Mouse (Mus musculus) erythroblast, adult 5-6 weeks (primary cell): ENCODE results near the gene Trim14. TPM values are rescaled to one million over a fixed set of nuclear protein-coding genes. Genes with fewer than 3 reads are reported as not detected.

ENCODE experiments used
- ATAC-seq: replicated peaks from 2 replicates; pipeline ENCODE4 v1.8.0; 2016; ENCODE audit warnings: moderate number of reproducible peaks, mild to moderate bottlenecking, moderate TSS enrichment, inconsistent platforms; ENCODE audit not compliant: poor library complexity, low FRiP score, severe bottlenecking
- total RNA-seq, 2 experiments: library from RNA; stranded (forward) in 1 of 2; stranded (reverse) in 1 of 2; fragments of 150-400 nt in 1 of 2; fragments of 200-764, 138-1000 nt in 1 of 2; gene quantifications; 2 replicates each; pipeline versions ENCODE4 v1.2.3 to v1.2.4; 2015 to 2017; ENCODE audit warnings: low replicate concordance in 2 of 2

Trim14 gene
- total RNA-seq, 2 experiments from 2014 or later: 6.5 to 16.5 TPM

- ATAC-seq: no peak
Observed at GRCm38 (mm10) chr4:46495543-46495942, 40.4 kb downstream of the Trim14 start.

GRCm38 (mm10) chr4:46493071-46493470, 42.9 kb downstream of the Trim14 start:
- ATAC-seq: no peak

GRCm38 (mm10) chr4:46489028-46489925, 46.7 kb downstream of the Trim14 start, which contains the start of gene Nans:
Gene Nans, plus strand, starts transcription at chr4:46489248.
- ATAC-seq: peak; percentile 97

DNA sequence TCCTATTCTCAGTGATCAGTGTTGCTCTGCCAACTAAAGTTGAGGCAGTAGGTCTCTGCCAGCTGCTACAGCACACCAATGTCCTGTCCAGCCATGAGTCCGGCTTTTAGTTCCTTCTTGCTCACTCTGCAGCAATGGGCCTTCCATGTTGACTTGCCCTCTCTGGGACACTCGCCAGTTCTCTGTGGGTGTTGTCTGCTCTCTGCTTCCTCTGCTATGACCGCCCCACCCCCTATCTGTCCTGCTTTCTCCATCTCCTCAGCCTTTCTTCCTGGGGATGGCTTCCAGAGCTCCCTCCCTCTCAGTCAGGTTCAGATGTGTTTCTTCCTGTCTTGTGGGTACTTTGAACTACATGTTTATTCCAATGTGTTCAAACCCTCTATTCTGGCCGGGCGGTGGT, 48.6 kb downstream of the Trim14 start:
- no peak for ATAC-seq

DNA sequence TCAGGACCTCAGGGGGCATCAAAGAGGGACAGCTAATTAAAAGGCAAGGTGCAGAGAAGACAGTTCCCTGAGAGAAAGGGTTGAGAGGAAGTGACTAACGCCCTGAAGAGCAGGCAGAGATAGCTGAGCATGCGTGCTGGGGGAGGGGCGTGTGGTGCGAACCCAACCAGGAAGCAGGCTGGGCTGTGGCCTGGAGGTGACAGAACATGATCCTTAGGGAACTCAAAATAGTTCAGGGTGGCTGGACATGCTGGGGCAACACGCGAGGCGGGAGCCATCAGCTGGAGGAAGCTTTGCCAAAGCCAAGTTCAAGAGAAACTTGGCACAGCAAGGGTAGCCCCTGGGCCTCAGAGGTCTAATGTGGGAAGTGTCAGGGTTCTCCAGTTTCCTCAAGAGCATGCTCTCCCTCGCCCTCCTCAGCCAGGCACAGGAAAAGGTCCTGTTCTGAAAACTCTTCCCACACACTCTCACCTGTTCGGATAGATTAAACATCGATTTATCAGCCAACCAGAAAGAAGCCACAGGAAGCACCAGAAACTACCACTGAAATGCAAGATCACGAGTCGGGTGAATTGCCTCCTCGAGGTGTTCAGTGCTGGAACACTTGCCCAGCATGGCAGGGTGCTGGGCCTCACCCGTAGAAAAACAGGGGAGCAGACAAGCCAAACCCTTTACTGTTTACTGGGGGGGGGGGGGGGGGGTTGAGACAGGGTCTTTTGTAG, 50.1 kb downstream of the Trim14 start:
- no peak for ATAC-seq

GRCm38 (mm10) chr4:46479081-46479480, 56.9 kb downstream of the Trim14 start:
- ATAC-seq: no peak

- ATAC-seq: no peak
Observed at GRCm38 (mm10) chr4:46475101-46475500, 60.8 kb downstream of the Trim14 start.

DNA sequence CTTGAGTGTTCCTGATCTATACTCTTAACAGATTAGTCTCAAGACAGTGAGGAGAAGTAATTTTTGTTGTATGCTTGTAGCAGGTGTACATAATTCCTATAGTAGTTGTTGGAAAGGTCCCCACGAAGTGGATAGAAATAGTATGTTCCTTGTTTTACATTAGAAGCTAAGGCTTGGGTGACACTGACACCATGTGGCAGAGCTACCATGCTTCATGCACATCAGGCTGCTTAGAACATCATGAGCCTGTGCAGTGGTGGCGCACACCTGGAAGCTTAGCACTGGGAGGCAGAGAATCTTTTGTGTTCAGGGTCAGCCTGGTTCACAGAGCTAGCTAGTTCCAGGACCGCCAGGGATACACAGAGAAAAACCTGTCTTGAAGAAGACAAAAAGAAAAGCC, 70.2 kb downstream of the Trim14 start:
- no peak for ATAC-seq

DNA sequence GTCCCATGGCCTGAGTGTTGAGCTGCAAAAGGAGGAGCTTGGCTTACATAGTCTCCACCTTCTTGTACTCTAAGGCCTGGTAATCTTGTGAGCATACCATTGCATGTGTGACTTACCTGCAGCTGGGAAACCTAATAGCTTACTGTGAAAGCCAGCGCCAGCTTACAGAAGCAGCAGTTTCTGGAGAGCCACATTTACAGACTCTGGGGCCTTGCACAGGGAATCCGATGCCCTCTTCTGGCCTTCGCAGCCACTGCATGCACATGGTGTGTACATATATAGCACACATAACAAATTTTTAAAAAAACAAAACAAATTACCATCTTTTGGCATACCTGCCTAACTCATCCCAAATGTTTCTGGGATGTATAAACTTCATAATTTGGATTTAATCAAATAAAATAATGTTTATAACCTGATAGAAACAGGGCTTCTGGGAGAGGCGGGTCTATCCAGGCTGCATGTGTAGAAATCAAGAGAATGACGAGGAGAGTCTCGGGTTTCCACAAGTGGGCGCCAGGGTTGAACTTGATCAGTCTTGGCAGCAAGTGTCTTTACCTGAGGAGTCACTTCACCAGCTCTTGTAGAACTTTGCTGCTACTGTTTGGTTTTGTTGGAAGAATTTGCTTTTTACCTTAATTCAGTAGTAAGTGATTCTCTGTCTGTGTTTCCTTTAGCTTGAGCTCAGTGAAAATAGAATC, 72.7 kb downstream of the Trim14 start:
- ATAC-seq: peak; percentile 77

- ATAC-seq: no peak
Observed at GRCm38 (mm10) chr4:46458411-46458810, 77.5 kb downstream of the Trim14 start.

DNA sequence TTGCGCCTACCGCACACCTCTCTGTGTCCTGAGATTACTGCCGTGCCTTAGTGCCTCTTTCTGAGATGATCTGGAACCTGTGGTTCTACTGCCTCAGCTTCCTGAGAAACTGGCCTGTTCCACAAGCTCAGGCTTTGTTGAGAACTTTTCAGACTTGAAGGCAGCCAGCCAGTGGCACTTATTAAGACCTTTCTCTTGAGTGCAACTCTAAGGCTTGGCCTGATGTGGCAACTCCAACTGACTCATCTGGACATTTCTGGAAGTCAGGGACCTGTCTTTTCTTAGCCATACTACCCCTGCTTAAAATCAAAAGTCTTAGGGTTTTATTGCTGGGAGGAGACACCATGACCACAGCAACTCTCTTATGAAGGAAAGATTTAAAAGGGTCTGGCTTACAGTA, 78.8 kb downstream of the Trim14 start:
- ATAC-seq: no peak

GRCm38 (mm10) chr4:46456762-46457161, 79.2 kb downstream of the Trim14 start:
- no peak for ATAC-seq

DNA sequence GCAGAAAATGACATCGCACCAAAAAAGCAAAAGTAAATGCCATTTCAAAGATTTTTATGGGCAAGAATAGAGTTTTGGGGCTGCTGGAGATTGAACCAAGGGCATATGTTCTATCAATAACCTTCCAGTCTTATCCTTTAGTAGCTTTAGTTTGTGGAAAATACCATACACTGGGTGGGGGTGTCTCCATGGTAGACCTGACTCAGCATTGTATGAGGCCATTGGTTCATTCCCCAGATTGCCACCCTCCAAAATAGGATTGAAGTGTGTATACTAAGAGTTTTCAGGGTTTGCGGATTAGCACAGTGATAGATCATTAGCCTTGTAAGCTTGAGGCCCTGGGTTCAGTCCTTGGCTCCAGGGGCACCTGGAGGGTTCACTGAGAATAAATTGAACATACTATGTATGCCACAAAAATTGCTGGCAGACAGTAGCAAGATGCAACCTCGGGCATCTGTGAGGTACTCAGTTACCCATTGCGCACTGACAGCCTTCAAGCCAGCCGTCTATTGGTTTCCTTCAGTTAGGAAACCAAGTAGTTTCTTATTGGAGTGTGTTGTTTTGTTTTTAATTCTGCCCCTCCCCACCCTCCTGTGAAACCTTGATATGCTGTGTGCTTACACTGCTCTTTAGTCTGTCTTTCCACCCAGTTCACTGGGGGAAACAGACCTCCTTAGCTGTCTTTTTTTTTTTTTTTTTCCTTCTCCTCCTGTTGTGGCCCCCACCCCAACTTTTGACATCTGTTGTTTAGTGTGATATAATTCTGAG, 81.7 kb downstream of the Trim14 start:
- peak; percentile 54 for ATAC-seq

- ATAC-seq: no peak
Observed at GRCm38 (mm10) chr4:46452855-46453719, 82.9 kb downstream of the Trim14 start.

DNA sequence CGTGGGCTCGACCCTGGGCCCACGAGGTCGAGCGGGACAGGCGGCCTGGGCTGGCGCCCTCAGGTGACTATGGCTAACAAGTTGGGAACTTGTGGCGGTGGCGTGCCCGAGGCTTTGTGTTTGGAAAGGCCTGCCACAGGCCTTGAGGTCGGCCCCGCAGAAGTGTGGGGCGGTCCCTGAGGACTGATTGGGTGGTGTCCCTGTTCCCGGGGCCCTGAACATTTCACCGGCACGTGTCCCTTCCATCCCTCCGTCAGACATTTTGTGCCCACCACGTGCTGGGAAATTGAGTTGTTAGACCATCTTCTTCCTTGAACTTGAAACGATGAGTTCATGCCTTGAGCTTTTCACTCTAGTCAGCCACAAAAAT, 83.5 kb downstream of the Trim14 start:
- peak; percentile 51 for ATAC-seq

- no peak for ATAC-seq
Observed at GRCm38 (mm10) chr4:46451758-46452480, 84.0 kb downstream of the Trim14 start.

DNA sequence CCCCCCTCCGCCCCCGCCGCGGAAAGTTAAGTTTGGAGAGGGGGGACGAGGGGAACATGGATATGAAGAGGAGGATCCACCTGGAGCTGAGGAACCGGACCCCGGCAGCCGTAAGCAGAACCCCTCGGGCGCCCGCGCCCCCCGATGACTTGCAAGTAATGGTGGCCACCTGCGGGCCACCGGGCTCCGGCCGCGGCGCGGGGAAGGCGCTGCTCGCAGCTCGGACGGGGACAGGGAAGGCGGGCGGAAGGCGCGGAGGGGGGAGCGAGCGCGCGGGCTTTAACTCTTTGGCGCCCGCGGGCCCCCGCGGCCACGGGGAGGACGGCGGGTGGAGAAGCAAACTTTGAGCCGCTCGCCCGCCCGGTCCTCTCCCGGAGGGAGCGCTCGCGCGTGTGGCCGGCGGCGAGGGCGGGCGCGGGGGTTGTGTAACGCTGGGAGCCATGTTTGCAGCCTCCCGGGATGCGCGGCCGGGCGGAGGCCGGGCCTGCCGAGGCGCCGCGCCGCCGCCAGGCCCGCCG, 84.6 kb downstream of the Trim14 start:
- no peak for ATAC-seq
